Mouse (Mus musculus): ENCODE results near the gene Tspyl2. TPM values are rescaled to one million over a fixed set of nuclear protein-coding genes. Genes with fewer than 3 reads are reported as not detected.

Tspyl2 gene
- polyA plus RNA-seq (2015; fragmentation: Nextera tagmentation; extraction: Ambion mirVana) = 20.0 and 31.2 TPM in 2 replicates

DNA sequence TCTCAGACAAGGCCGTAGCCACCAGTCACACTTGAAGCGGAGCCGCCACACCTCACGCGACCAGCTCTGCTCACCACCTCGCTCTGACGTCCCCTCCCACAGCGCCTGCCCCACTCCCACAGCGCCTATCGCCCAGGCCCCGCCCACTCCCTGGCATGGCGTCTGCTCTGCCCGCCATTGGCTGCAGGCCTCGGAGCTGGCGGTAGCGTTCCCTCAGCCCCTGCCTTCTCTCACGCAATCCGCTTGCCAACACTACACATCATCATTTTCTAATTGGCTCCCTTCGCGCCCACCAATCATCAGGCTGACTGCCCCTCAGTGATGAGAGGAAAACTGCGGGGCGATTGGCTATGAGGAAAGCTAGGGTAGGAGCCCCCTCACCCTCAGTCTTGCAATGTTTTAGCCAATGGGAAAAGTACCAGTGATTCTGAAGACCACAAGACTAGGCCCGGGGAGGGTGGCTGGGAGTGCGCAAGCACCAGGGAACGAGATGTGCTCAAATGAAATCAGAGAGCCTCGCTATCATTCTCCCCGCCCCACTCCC lies at the start of gene Tspyl2:
Gene Tspyl2 (minus strand): TSS at position 68 of the 544 bp plus-strand sequence.

GRCm38 (mm10) chrX:152368397-152369273 lies 26.4 kb upstream of the Tspyl2 start, which contains the start of gene Gpr173:
Gene Gpr173, minus strand, starts transcription at chrX:152368704.

DNA sequence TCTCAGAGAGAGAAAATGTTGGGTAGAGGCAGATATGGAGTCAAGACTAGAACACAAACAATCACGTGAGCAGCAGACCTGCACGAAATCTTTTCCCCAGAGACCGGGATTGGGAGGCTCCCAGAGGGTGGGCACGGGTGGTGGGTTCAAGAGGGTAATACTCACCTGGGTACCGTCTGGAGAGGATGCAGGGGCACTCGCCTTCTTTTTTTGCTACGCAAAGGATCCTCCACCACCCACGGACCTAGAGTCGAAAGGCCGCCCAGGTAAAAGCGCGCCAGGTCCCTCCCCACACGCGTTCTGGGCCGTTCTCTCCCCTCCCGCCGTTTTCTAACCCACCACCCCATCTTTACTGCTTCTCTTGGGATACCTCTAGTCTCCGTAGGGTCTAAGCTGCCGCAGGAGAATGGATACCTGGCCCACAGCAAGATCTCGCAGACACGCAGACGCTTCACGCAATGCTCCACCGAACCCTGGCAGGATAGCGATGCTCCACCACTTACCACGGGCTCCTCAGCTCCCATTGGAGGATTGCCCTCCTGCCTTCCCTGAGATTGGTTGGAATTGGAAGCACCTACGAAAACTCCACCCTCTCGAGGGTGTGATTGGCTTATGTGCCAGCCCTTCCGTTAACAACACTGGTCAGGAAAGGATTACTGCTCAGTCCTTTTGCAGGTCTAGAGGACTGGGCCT lies 15.1 kb downstream of the Tspyl2 start, which contains the start of gene Kantr:
Gene Kantr (minus strand): TSS at position 500 of the 693 bp plus-strand sequence.

Other genes with a start within 250 kb of the Tspyl2 start
- gene Iqsec2, start 198.2 kb downstream of the Tspyl2 start, polyA plus RNA-seq (2015; fragmentation: Nextera tagmentation; extraction: Ambion mirVana) = 6.1 and 7.6 TPM in 2 replicates
- 16.0 and 21.4 TPM in 2 replicates for gene Kdm5c, start 109.4 kb downstream of the Tspyl2 start, polyA plus RNA-seq (2015; fragmentation: Nextera tagmentation; extraction: Ambion mirVana)
- gene Kantr, start 14.9 kb downstream of the Tspyl2 start, polyA plus RNA-seq (2015; fragmentation: Nextera tagmentation; extraction: Ambion mirVana) = 10.7 and 12.4 TPM in 2 replicates
- 1.7 and 3.8 TPM in 2 replicates for gene Gpr173, start 26.3 kb upstream of the Tspyl2 start, polyA plus RNA-seq (2015; fragmentation: Nextera tagmentation; extraction: Ambion mirVana)
- not detected in 2 replicates for gene Cldn34a, start 220.9 kb upstream of the Tspyl2 start, polyA plus RNA-seq (2015; fragmentation: Nextera tagmentation; extraction: Ambion mirVana)